ENCODE assay signal across 24 mouse cellular contexts in the genomic region with DNA sequence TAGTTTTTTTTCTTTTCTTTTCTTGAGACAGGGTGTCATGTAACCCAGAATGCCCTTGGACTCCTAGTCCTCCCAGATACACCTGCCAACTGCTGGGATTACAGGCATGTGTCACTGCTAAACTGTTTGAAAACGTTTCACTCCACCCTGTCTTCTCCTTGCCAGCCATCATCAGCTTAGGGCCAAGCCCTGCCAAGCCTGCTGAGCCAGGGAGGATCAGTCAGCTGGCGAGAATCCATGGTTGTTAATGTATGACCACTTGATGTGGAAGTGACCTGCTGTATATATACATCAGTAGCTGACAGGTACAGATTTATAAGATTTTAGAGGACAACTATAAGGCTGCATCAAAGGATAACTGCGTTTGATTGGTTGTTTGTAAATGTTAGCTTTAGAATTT. TPM values are rescaled to one million over a fixed set of nuclear protein-coding genes. Genes with fewer than 3 reads are reported as not detected.
DNase-seq lines count a peak whose midpoint lies in the region; ATAC-seq and TF ChIP-seq lines count a peak whose summit lies in the region.
"Had no signal": no experiment of that assay in that cellular context is flagged by ENCODE, and none has a peak within 500 bp of the region (broad histone marks: within the 10 kb centered on the region; RNA-seq: fewer than 3 reads in every experiment).

No protein-coding gene starts in this region.

- H3K9me3 ChIP-seq in hindbrain, postnatal 0 days (ENCODE audit: low read length), result no peaks in the 10 kb centered on the region
- H3K9me3 ChIP-seq in hindbrain, embryonic 12.5 days (replicated peaks), result no peaks in the 10 kb centered on the region; the same call in 1 of the 2 replicates
- H3K9me3 ChIP-seq in midbrain, postnatal 0 days (ENCODE audit: low read length), result no peaks in the 10 kb centered on the region
- H3K9me3 ChIP-seq in midbrain, embryonic 14.5 days (ENCODE audit: control insufficient read depth, low read length), result no peaks in the 10 kb centered on the region
- H3K9me3 ChIP-seq: embryonic facial prominence, embryonic 13.5 days; embryonic facial prominence, embryonic 15.5 days; forebrain, embryonic 12.5 days had no signal

- ATAC-seq in hindbrain, postnatal 0 days, result no peak
- ATAC-seq in hindbrain, embryonic 12.5 days (ENCODE audit: low FRiP score), result no peak
- ATAC-seq in midbrain, postnatal 0 days (ENCODE audit: low FRiP score), result no peak
- no peak for ATAC-seq in midbrain, embryonic 14.5 days (ENCODE audit: low FRiP score, low TSS enrichment)
- ATAC-seq: forebrain, embryonic 14.5 days; forebrain, embryonic 16.5 days had no signal

- H3K36me3 ChIP-seq in hindbrain, postnatal 0 days (ENCODE audit: insufficient read depth, low read length), result no peaks in the 10 kb centered on the region
- no peaks in the 10 kb centered on the region for H3K36me3 ChIP-seq in hindbrain, embryonic 12.5 days
- H3K36me3 ChIP-seq in midbrain, postnatal 0 days (ENCODE audit: insufficient read depth, low read length), result no peaks in the 10 kb centered on the region
- no peaks in the 10 kb centered on the region for H3K36me3 ChIP-seq in midbrain, embryonic 14.5 days (ENCODE audit: control insufficient read depth, insufficient read depth, low read length)
- H3K36me3 ChIP-seq: embryonic facial prominence, embryonic 13.5 days; embryonic facial prominence, embryonic 15.5 days; forebrain, embryonic 10.5 days; forebrain, embryonic 12.5 days had no signal

- no peak for TF ChIP-seq CTCF in hindbrain, postnatal 0 days (IDR thresholded peaks at IDR 0.05; ENCODE audit: low read depth)
- TF ChIP-seq CTCF in midbrain, postnatal 0 days (IDR thresholded peaks at IDR 0.05), result no peak

- H3K27ac ChIP-seq in hindbrain, postnatal 0 days, result no peak overlapping the region
- H3K27ac ChIP-seq in hindbrain, embryonic 12.5 days, result no peak overlapping the region
- H3K27ac ChIP-seq in midbrain, postnatal 0 days (ENCODE audit: low read depth, low read length), result no peak overlapping the region
- no peak overlapping the region for H3K27ac ChIP-seq in midbrain, embryonic 14.5 days (replicated peaks; ENCODE audit: low read depth, low read length)
- H3K27ac ChIP-seq: embryonic facial prominence, embryonic 13.5 days; embryonic facial prominence, embryonic 15.5 days; forebrain, embryonic 10.5 days; forebrain, embryonic 12.5 days had no signal

- no peaks in the 10 kb centered on the region for H3K27me3 ChIP-seq in hindbrain, postnatal 0 days (ENCODE audit: insufficient read depth, low read length)
- no peaks in the 10 kb centered on the region for H3K27me3 ChIP-seq in hindbrain, embryonic 12.5 days
- no peaks in the 10 kb centered on the region for H3K27me3 ChIP-seq in midbrain, postnatal 0 days (ENCODE audit: insufficient read depth, low read length)
- H3K27me3 ChIP-seq in midbrain, embryonic 14.5 days (ENCODE audit: control insufficient read depth, insufficient read depth, low read length), result no peaks in the 10 kb centered on the region
- H3K27me3 ChIP-seq: embryonic facial prominence, embryonic 13.5 days; embryonic facial prominence, embryonic 15.5 days; forebrain, embryonic 12.5 days had no signal

- H3K4me1 ChIP-seq in hindbrain, postnatal 0 days (ENCODE audit: insufficient read depth, low read length), result no peaks in the 10 kb centered on the region
- no peaks in the 10 kb centered on the region for H3K4me1 ChIP-seq in hindbrain, embryonic 12.5 days
- H3K4me1 ChIP-seq in midbrain, postnatal 0 days (ENCODE audit: insufficient read depth, low read length), result no peaks in the 10 kb centered on the region
- no peaks in the 10 kb centered on the region for H3K4me1 ChIP-seq in midbrain, embryonic 14.5 days (ENCODE audit: control insufficient read depth, insufficient read depth, low read length)
- H3K4me1 ChIP-seq: embryonic facial prominence, embryonic 13.5 days; embryonic facial prominence, embryonic 15.5 days; forebrain, embryonic 10.5 days; forebrain, embryonic 12.5 days had no signal

- no peak overlapping the region for H3K9ac ChIP-seq in hindbrain, postnatal 0 days (replicated peaks; ENCODE audit: low read length)
- H3K9ac ChIP-seq in hindbrain, embryonic 12.5 days, result no peak overlapping the region
- H3K9ac ChIP-seq in midbrain, postnatal 0 days (replicated peaks; ENCODE audit: low read length, poor library complexity, severe bottlenecking), result no peak overlapping the region
- no peak overlapping the region for H3K9ac ChIP-seq in midbrain, embryonic 14.5 days (replicated peaks; ENCODE audit: low read length)
- H3K9ac ChIP-seq: embryonic facial prominence, embryonic 13.5 days; embryonic facial prominence, embryonic 15.5 days; forebrain, embryonic 12.5 days had no signal

- DNase-seq in cerebellum, postnatal 14 days, result peak; percentile 68 to 71
- DNase-seq in cerebellum, adult 11 months, result no peak
- peak; percentile 61 for DNase-seq in hindbrain, postnatal 0 days (ENCODE audit: low spot score)
- DNase-seq in midbrain, postnatal 0 days (ENCODE audit: low spot score), result peak; percentile 48
- DNase-seq in midbrain, embryonic 14.5 days, result no peak
- DNase-seq in gastrocnemius, adult 18-20 months (ENCODE audit: low spot score), result no peak
- DNase-seq: adrenal gland, adult 2 months; adrenal gland, postnatal 10 days; adrenal gland, postnatal 25 days; cerebellum, adult 11-12 months; cerebellum, adult 9-10 months; embryo, embryonic 11 days had no signal

- no peak overlapping the region for H3K4me3 ChIP-seq in hindbrain, postnatal 0 days (ENCODE audit: low read length)
- H3K4me3 ChIP-seq in hindbrain, embryonic 12.5 days, result no peak overlapping the region
- H3K4me3 ChIP-seq in midbrain, postnatal 0 days (ENCODE audit: low read depth, low read length), result no peak overlapping the region
- no peak overlapping the region for H3K4me3 ChIP-seq in midbrain, embryonic 14.5 days (replicated peaks; ENCODE audit: low read depth, low read length)
- H3K4me3 ChIP-seq: embryonic facial prominence, embryonic 13.5 days; embryonic facial prominence, embryonic 15.5 days; erythroblast, embryonic 14.5 days; forebrain, embryonic 10.5 days; forebrain, embryonic 12.5 days had no signal

- WGBS in hindbrain, postnatal 0 days, result 46% methylated on average over 3 of the region's 3 CpGs
- WGBS in hindbrain, embryonic 12.5 days, result 58% methylated on average over 3 of the region's 3 CpGs
- WGBS in midbrain, postnatal 0 days, result 56% methylated on average over 3 of the region's 3 CpGs
- 57% methylated on average over 3 of the region's 3 CpGs for WGBS in midbrain, embryonic 14.5 days

- no peak overlapping the region for H3K4me2 ChIP-seq in hindbrain, postnatal 0 days (ENCODE audit: low read depth, low read length)
- H3K4me2 ChIP-seq in hindbrain, embryonic 12.5 days (replicated peaks), result no peak overlapping the region
- no peak overlapping the region for H3K4me2 ChIP-seq in midbrain, postnatal 0 days (ENCODE audit: low read depth, low read length, poor library complexity, severe bottlenecking)
- H3K4me2 ChIP-seq in midbrain, embryonic 14.5 days (ENCODE audit: low read length), result no peak overlapping the region
- H3K4me2 ChIP-seq: embryonic facial prominence, embryonic 13.5 days; embryonic facial prominence, embryonic 15.5 days; forebrain, embryonic 12.5 days had no signal

RNA-seq across cellular contexts. Expression of gene Ywhab, which starts 24.4 kb away (rescaled TPM):
- 131 and 134 TPM in 2 replicates for total RNA-seq in hindbrain, postnatal 0 days (2014; rRNA removed)
- polyA plus RNA-seq in hindbrain, postnatal 0 days (2015; fragmentation: Nextera tagmentation; extraction: Ambion mirVana), result 583 and 590 TPM in 2 replicates
- polyA plus RNA-seq in hindbrain, embryonic 12.5 days (2016; fragmentation: Nextera tagmentation; extraction: Ambion mirVana), result 355 and 373 TPM in 2 replicates
- 160 and 223 TPM in 2 replicates for total RNA-seq in midbrain, postnatal 0 days (2014; rRNA removed)
- 649 and 656 TPM in 2 replicates for polyA plus RNA-seq in midbrain, postnatal 0 days (2015; fragmentation: Nextera tagmentation; extraction: Ambion mirVana)
- polyA plus RNA-seq in midbrain, embryonic 14.5 days (2014; fragmentation: Nextera tagmentation; extraction: Ambion mirVana), result 394 and 437 TPM in 2 replicates
- 10 to 100 TPM; 39.3 to 42.4 TPM for total RNA-seq in gastrocnemius, adult 18-20 months (2021)

RNA-seq across cellular contexts. Expression of gene Rims4, which starts 51.8 kb away (rescaled TPM):
- total RNA-seq in hindbrain, postnatal 0 days (2014; rRNA removed), result 76.7 and 81.0 TPM in 2 replicates
- 16.7 and 19.6 TPM in 2 replicates for polyA plus RNA-seq in hindbrain, postnatal 0 days (2015; fragmentation: Nextera tagmentation; extraction: Ambion mirVana)
- 5.6 TPM in 2 replicates for polyA plus RNA-seq in hindbrain, embryonic 12.5 days (2016; fragmentation: Nextera tagmentation; extraction: Ambion mirVana)
- 85.1 and 85.3 TPM in 2 replicates for total RNA-seq in midbrain, postnatal 0 days (2014; rRNA removed)
- 18.4 and 22.8 TPM in 2 replicates for polyA plus RNA-seq in midbrain, postnatal 0 days (2015; fragmentation: Nextera tagmentation; extraction: Ambion mirVana)
- polyA plus RNA-seq in midbrain, embryonic 14.5 days (2014; fragmentation: Nextera tagmentation; extraction: Ambion mirVana), result 6.2 and 11.8 TPM in 2 replicates
- 1 to 10 TPM; 1.4 to 3.2 TPM for total RNA-seq in gastrocnemius, adult 18-20 months (2021)
- total RNA-seq: common myeloid progenitor, adult 5-6 weeks; MEL had no signal
- polyA plus RNA-seq: C2C12; erythroblast, embryonic 14.5 days had no signal

RNA-seq across cellular contexts. Expression of gene Pabpc1l, which starts 54.9 kb away (rescaled TPM):
- 1.3 TPM in 1 of 2 replicates, not detected in the other for total RNA-seq in hindbrain, postnatal 0 days (2014; rRNA removed)
- 2.0 and 2.2 TPM in 2 replicates for polyA plus RNA-seq in hindbrain, postnatal 0 days (2015; fragmentation: Nextera tagmentation; extraction: Ambion mirVana)
- polyA plus RNA-seq in hindbrain, embryonic 12.5 days (2016; fragmentation: Nextera tagmentation; extraction: Ambion mirVana), result 2.3 and 2.9 TPM in 2 replicates
- 0.22 TPM in 1 of 2 replicates, not detected in the other for total RNA-seq in midbrain, postnatal 0 days (2014; rRNA removed)
- polyA plus RNA-seq in midbrain, postnatal 0 days (2015; fragmentation: Nextera tagmentation; extraction: Ambion mirVana), result 2.0 and 2.8 TPM in 2 replicates
- 0.92 and 1.6 TPM in 2 replicates for polyA plus RNA-seq in midbrain, embryonic 14.5 days (2014; fragmentation: Nextera tagmentation; extraction: Ambion mirVana)
- under 1 TPM in 1 of 2 experiments, not detected in 1; 0.62 TPM for total RNA-seq in gastrocnemius, adult 18-20 months (2021)
- total RNA-seq: ES-E14 had no signal

Comparison
In these comparisons a context has a peak if more than half of its experiments do, and no peak if none do; other contexts are left out.
1. DNase-seq: peak in cerebellum, postnatal 14 days (2 of 2), hindbrain, postnatal 0 days (single experiment) and midbrain, postnatal 0 days (single experiment); none in cerebellum, adult 11 months (single experiment), midbrain, embryonic 14.5 days (single experiment) and gastrocnemius, adult 18-20 months (single experiment).